In the genomic region with DNA sequence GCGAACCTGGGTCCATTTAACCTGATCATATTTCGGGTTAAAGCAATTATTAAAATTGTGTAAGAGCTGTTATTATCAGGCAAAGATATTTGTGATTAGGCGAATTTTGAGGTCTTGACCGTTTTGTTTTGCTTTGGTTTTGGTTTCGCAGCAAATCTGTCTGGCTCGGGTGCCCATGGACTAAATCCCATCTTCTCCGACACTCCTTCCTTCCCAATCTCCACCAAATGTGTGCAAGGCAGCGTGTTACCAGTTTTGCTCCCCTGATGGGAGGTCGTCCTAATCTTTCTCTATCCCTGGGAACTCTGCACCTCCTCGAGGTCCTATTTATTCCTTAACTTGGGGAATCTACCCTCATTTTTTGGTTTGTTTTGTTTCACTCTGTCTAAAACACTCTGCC, we compare ENCODE assay signal across 9 mouse cellular contexts. TPM values are rescaled to one million over a fixed set of nuclear protein-coding genes. Genes with fewer than 3 reads are reported as not detected.
DNase-seq lines count a peak whose midpoint lies in the region; ATAC-seq and TF ChIP-seq lines count a peak whose summit lies in the region.
"Had no signal": no experiment of that assay in that cellular context is flagged by ENCODE, and none has a peak within 500 bp of the region (broad histone marks: within the 10 kb centered on the region; RNA-seq: fewer than 3 reads in every experiment).

No protein-coding gene starts in this region.

- H3K36me3 ChIP-seq in kidney, embryonic 16.5 days (ENCODE audit: insufficient read depth, low read length) = no peaks in the 10 kb centered on the region
- H3K36me3 ChIP-seq in hindbrain, embryonic 14.5 days (replicated peaks; ENCODE audit: control insufficient read depth, insufficient read depth) = no peaks in the 10 kb centered on the region
- H3K36me3 ChIP-seq in midbrain, embryonic 14.5 days (ENCODE audit: control insufficient read depth, insufficient read depth, low read length) = no peaks in the 10 kb centered on the region

- peak overlapping the region; percentile 83 for H3K9ac ChIP-seq in kidney, embryonic 16.5 days (replicated peaks; ENCODE audit: low read length)
- H3K9ac ChIP-seq in hindbrain, embryonic 14.5 days = peak overlapping the region; percentile 89
- peak overlapping the region; percentile 86 for H3K9ac ChIP-seq in midbrain, embryonic 14.5 days (replicated peaks; ENCODE audit: low read length)

- WGBS in kidney, embryonic 16.5 days = 3% methylated on average over 10 of the region's 10 CpGs
- 2% methylated on average over 10 of the region's 10 CpGs for WGBS in hindbrain, embryonic 14.5 days
- 4% methylated on average over 10 of the region's 10 CpGs for WGBS in midbrain, embryonic 14.5 days

- DNase-seq in kidney, postnatal 25 days = no peak
- DNase-seq in hindbrain, embryonic 14.5 days (ENCODE audit: low spot score) = peak; percentile 51
- no peak for DNase-seq in midbrain, embryonic 14.5 days
- no peak for DNase-seq in layer of hippocampus, adult 9-10 months (ENCODE audit: low spot score)
- DNase-seq in spleen, postnatal 10 days (ENCODE audit: low spot score in 2 of 2) = no peak
- DNase-seq in cerebellum, postnatal 36 days = no peak

- TF ChIP-seq POLR2A in cortical plate, adult 2 months (IDR thresholded peaks at IDR 0.05; ENCODE audit: extremely low read depth, insufficient read depth, low read length) = no peak

- no peaks in the 10 kb centered on the region for H3K9me3 ChIP-seq in kidney, embryonic 16.5 days (ENCODE audit: low read length)
- no peaks in the 10 kb centered on the region for H3K9me3 ChIP-seq in hindbrain, embryonic 14.5 days (ENCODE audit: control insufficient read depth, low read length)
- no peaks in the 10 kb centered on the region for H3K9me3 ChIP-seq in midbrain, embryonic 14.5 days (ENCODE audit: control insufficient read depth, low read length)

- ATAC-seq in kidney, embryonic 16.5 days (ENCODE audit: low FRiP score, low TSS enrichment) = no peak
- no peak for ATAC-seq in hindbrain, embryonic 14.5 days (ENCODE audit: low FRiP score)
- ATAC-seq in midbrain, embryonic 14.5 days (ENCODE audit: low FRiP score, low TSS enrichment) = peak; percentile 11; the same call in 1 of the 2 replicates

- TF ChIP-seq CTCF in cortical plate, adult 2 months (IDR thresholded peaks at IDR 0.05; ENCODE audit: extremely low read depth, insufficient read depth, low read length) = no peak

- no peaks in the 10 kb centered on the region for H3K27me3 ChIP-seq in kidney, embryonic 16.5 days (ENCODE audit: insufficient read depth, low read length)
- H3K27me3 ChIP-seq in hindbrain, embryonic 14.5 days (ENCODE audit: control insufficient read depth, insufficient read depth, low read length) = no peaks in the 10 kb centered on the region
- H3K27me3 ChIP-seq in midbrain, embryonic 14.5 days (ENCODE audit: control insufficient read depth, insufficient read depth, low read length) = no peaks in the 10 kb centered on the region

- H3K4me1 ChIP-seq in kidney, embryonic 16.5 days (ENCODE audit: insufficient read depth, low read length) = peaks cover 14% of the 10 kb centered on the region
- H3K4me1 ChIP-seq in cortical plate, adult 2 months (ENCODE audit: control insufficient read depth, insufficient read depth, low read length) = peaks cover 2% of the 10 kb centered on the region; the same call in 1 of the 2 replicates
- peaks cover 10% of the 10 kb centered on the region for H3K4me1 ChIP-seq in hindbrain, embryonic 14.5 days (replicated peaks; ENCODE audit: control insufficient read depth, insufficient read depth, low read length)
- peaks cover 15% of the 10 kb centered on the region for H3K4me1 ChIP-seq in midbrain, embryonic 14.5 days (ENCODE audit: control insufficient read depth, insufficient read depth, low read length)

- peak overlapping the region; percentile 83 for H3K4me2 ChIP-seq in kidney, embryonic 16.5 days (replicated peaks; ENCODE audit: low read depth, low read length)
- peak overlapping the region; percentile 72 for H3K4me2 ChIP-seq in hindbrain, embryonic 14.5 days (replicated peaks)
- H3K4me2 ChIP-seq in midbrain, embryonic 14.5 days (ENCODE audit: low read length) = peak overlapping the region; percentile 70

- H3K4me3 ChIP-seq in kidney, embryonic 16.5 days (ENCODE audit: low read length) = peak overlapping the region; percentile 85
- H3K4me3 ChIP-seq in cortical plate, adult 2 months (ENCODE audit: insufficient read depth, low read length) = peak overlapping the region; percentile 56
- H3K4me3 ChIP-seq in hindbrain, embryonic 14.5 days (replicated peaks; ENCODE audit: low read length) = peak overlapping the region; percentile 56
- H3K4me3 ChIP-seq in midbrain, embryonic 14.5 days (replicated peaks; ENCODE audit: low read depth, low read length) = peak overlapping the region; percentile 62

- peak overlapping the region; percentile 97 for H3K27ac ChIP-seq in kidney, embryonic 16.5 days (ENCODE audit: low read length)
- peak overlapping the region; percentile 69; the same call in 1 of the 2 replicates for H3K27ac ChIP-seq in cortical plate, adult 2 months (ENCODE audit: insufficient read depth, low read length)
- H3K27ac ChIP-seq in hindbrain, embryonic 14.5 days = peak overlapping the region; percentile 96
- H3K27ac ChIP-seq in midbrain, embryonic 14.5 days (replicated peaks; ENCODE audit: low read depth, low read length) = peak overlapping the region; percentile 97

RNA-seq across cellular contexts. Expression of a gene that starts 20.5 kb away (rescaled TPM):
- polyA plus RNA-seq in kidney, embryonic 16.5 days (2015; fragmentation: Nextera tagmentation; extraction: Ambion mirVana) = 0.08 and 0.11 TPM in 2 replicates
- polyA plus RNA-seq in cortical plate, adult 2 months (2012; rRNA removed) = 0.04 and 0.06 TPM in 2 replicates
- polyA plus RNA-seq in hindbrain, embryonic 14.5 days (2014; fragmentation: Nextera tagmentation; extraction: Ambion mirVana) = 0.05 TPM in 1 of 2 replicates, not detected in the other
- 0.09 TPM in 1 of 2 replicates, not detected in the other for polyA plus RNA-seq in midbrain, embryonic 14.5 days (2014; fragmentation: Nextera tagmentation; extraction: Ambion mirVana)

RNA-seq across cellular contexts. Expression of a gene that starts 21.5 kb away (rescaled TPM):
- polyA plus RNA-seq in kidney, embryonic 16.5 days (2015; fragmentation: Nextera tagmentation; extraction: Ambion mirVana) = 13.7 and 14.6 TPM in 2 replicates
- polyA plus RNA-seq in cortical plate, adult 2 months (2012; rRNA removed) = 7.8 and 8.3 TPM in 2 replicates
- polyA plus RNA-seq in hindbrain, embryonic 14.5 days (2014; fragmentation: Nextera tagmentation; extraction: Ambion mirVana) = 8.5 and 8.9 TPM in 2 replicates
- polyA plus RNA-seq in midbrain, embryonic 14.5 days (2014; fragmentation: Nextera tagmentation; extraction: Ambion mirVana) = 9.3 and 9.9 TPM in 2 replicates

RNA-seq across cellular contexts. Expression of a gene that starts 43.5 kb away (rescaled TPM):
- polyA plus RNA-seq in kidney, embryonic 16.5 days (2015; fragmentation: Nextera tagmentation; extraction: Ambion mirVana) = 0.50 and 0.54 TPM in 2 replicates
- 0.69 and 0.95 TPM in 2 replicates for polyA plus RNA-seq in cortical plate, adult 2 months (2012; rRNA removed)
- 0.21 TPM in 1 of 2 replicates, not detected in the other for polyA plus RNA-seq in hindbrain, embryonic 14.5 days (2014; fragmentation: Nextera tagmentation; extraction: Ambion mirVana)
- polyA plus RNA-seq in midbrain, embryonic 14.5 days (2014; fragmentation: Nextera tagmentation; extraction: Ambion mirVana) = not detected in 2 replicates
- polyA plus RNA-seq: gonadal fat pad, adult 2 months had no signal
